Mouse (Mus musculus) embryonic facial prominence, embryonic 15.5 days (tissue): ENCODE measurements around the gene S100a2. TPM values are rescaled to one million over a fixed set of nuclear protein-coding genes. Genes with fewer than 3 reads are reported as not detected.
A peak's percentile ranks its signal among the peaks of the same experiment; 100 is the strongest.

Experiments used
- ATAC-seq: fragments of 200-750 bp; cut with Nextera tagmentation; 2 replicates; pipeline ENCODE4 v1.8.0; 2017; ENCODE audit warnings: low read depth, moderate TSS enrichment; ENCODE audit not compliant: insufficient number of reproducible peaks, low FRiP score, low TSS enrichment
- H3K27ac ChIP-seq: fragments of 300-500 bp; sonication (generic); replicated peaks from 2 replicates; pipeline ENCODE4 v1.5.1; 2015; ENCODE audit warnings: mild to moderate bottlenecking, inconsistent platforms
- H3K27me3 ChIP-seq: fragments of 300-500 bp; sonication (generic); 2 replicates; pipeline ENCODE4 v1.6.1; 2015; ENCODE audit warnings: inconsistent platforms
- H3K36me3 ChIP-seq: fragments of 300-500 bp; sonication (generic); 2 replicates; pipeline ENCODE4 v1.6.1; 2015; ENCODE audit warnings: mild to moderate bottlenecking, inconsistent platforms
- H3K4me1 ChIP-seq: fragments of 300-500 bp; sonication (generic); 2 replicates; pipeline ENCODE4 v1.6.1; 2015; ENCODE audit warnings: inconsistent platforms
- H3K4me2 ChIP-seq: fragments of 300-500 bp; sonication (generic); replicated peaks from 2 replicates; pipeline ENCODE4 v1.6.1; 2015; ENCODE audit warnings: mild to moderate bottlenecking, inconsistent platforms
- H3K4me3 ChIP-seq: fragments of 300-500 bp; sonication (generic); replicated peaks from 2 replicates; pipeline ENCODE4 v1.5.1; 2015; ENCODE audit warnings: mild to moderate bottlenecking, inconsistent platforms
- H3K9ac ChIP-seq: fragments of 300-500 bp; sonication (generic); 2 replicates; pipeline ENCODE4 v1.6.1; 2015; ENCODE audit warnings: inconsistent platforms
- H3K9me3 ChIP-seq: fragments of 300-500 bp; sonication (generic); replicated peaks from 2 replicates; pipeline ENCODE4 v1.6.1; 2016; ENCODE audit warnings: inconsistent platforms
- WGBS: fragments of 180-500 bp; shearing (Covaris S2); methylation state at CpG from one replicate; pipeline ENCODE4 v1.1.7; 2015; 5-methylcytosine and 5-hydroxymethylcytosine counted together
- polyA plus RNA-seq: library from polyadenylated mRNA; unstranded; fragments of >200 nt; fragmentation: Nextera tagmentation; extraction: Ambion mirVana; gene quantifications from 2 replicates; pipeline ENCODE4 v1.2.1, GENCODE M21; 2015

S100a2 gene
- polyA plus RNA-seq, 1 experiment from 2014 or later: not detected

DNA sequence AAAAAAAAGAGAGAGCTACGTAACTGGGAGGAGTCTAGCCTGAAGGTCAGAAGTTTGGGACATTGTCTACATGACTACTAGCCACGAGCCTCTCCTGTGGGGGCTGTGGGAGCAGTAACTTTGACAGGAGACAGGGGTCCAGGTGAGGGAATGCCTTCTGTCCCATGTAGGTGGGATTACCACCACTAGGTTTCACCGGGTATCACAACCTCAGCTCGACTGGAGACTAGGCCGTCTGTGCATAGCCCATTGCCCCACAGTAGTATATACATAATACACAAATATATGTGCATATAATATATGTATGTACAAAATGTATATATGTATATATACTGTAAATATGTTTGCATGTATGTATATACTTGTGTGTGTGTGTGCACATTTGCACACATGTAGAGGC lies 8.9 kb upstream of the S100a2 start:
- no peak for ATAC-seq
- 96% methylated on average over 5 of the region's 5 CpGs for WGBS

DNA sequence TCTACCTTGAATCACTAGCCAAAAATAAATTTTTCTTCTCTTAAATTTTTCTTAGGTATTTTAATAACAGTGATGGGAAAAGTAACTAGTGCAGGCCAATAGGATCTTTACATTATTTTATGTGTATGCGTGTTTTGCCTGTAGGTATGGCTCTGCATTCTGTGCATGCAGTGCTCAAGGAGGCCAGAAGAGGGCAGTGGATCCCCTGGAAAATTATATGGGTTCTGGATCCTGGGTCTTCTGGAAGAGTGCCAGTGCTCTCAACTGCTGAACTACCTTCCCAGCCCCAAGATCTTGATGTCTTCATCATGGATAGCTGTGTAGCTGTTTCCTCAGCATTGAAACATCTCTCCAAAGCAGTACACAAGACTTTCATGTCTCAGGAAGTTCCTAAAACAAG lies 7.9 kb upstream of the S100a2 start:
- H3K9ac ChIP-seq: no peak overlapping the region
- WGBS: 97% methylated on average over 1 of the region's 1 CpGs
- ATAC-seq: no peak

More for the DNA sequence above, 8.9 kb upstream of the S100a2 start:
- Histone ChIP-seq H3K9me3 (no peaks in the 10 kb centered on the region), H3K27me3 (no peaks in the 10 kb centered on the region), H3K4me1 (peaks cover 21% of the 10 kb centered on the region), H3K27ac (no peak overlapping the region), H3K36me3 (no peaks in the 10 kb centered on the region), H3K4me2 (no peak overlapping the region), H3K4me3 (no peak overlapping the region), H3K9ac (no peak overlapping the region)

DNA sequence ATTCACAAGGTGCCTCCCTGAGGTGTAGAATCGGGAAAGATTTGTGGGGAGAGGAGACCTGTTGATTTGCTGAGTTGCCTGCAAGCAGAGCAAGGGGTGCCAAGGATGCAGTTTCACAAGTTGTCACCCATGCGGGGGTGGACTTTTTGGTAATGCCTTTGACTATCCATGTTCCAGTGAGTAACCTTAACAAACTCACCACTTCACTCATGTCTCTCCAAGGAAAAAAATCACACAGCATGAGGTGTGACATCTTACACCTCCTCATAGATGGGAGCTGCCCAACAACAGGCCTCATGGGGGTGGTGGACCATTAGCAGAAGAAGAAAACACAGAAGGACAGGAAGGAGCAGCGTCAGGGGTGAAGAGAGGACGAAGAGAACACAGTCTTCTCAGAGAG lies 7.5 kb upstream of the S100a2 start:
- no peak overlapping the region for H3K4me2 ChIP-seq
- no peak overlapping the region for H3K9ac ChIP-seq
- no peak for ATAC-seq
- no peak overlapping the region for H3K27ac ChIP-seq
- H3K4me3 ChIP-seq: no peak overlapping the region
- peaks cover 35% of the 10 kb centered on the region for H3K4me1 ChIP-seq
- H3K27me3 ChIP-seq: no peaks in the 10 kb centered on the region
- H3K36me3 ChIP-seq: no peaks in the 10 kb centered on the region
- 89% methylated on average over 4 of the region's 4 CpGs for WGBS
- H3K9me3 ChIP-seq: no peaks in the 10 kb centered on the region

More for the DNA sequence above, 7.9 kb upstream of the S100a2 start:
- Histone ChIP-seq H3K27ac (no peak overlapping the region), H3K4me3 (no peak overlapping the region), H3K27me3 (no peaks in the 10 kb centered on the region), H3K36me3 (no peaks in the 10 kb centered on the region), H3K4me2 (no peak overlapping the region), H3K9me3 (no peaks in the 10 kb centered on the region), H3K4me1 (peaks cover 31% of the 10 kb centered on the region)

- ATAC-seq: no peak
- peak overlapping the region; percentile 39; the same call in 1 of the 2 replicates for H3K27ac ChIP-seq
- no peaks in the 10 kb centered on the region for H3K27me3 ChIP-seq
- no peaks in the 10 kb centered on the region for H3K9me3 ChIP-seq
- no peak overlapping the region for H3K9ac ChIP-seq
- peaks cover 42% of the 10 kb centered on the region for H3K4me1 ChIP-seq
- H3K36me3 ChIP-seq: no peaks in the 10 kb centered on the region
- no peak overlapping the region for H3K4me3 ChIP-seq
- 45% methylated on average over 3 of the region's 3 CpGs for WGBS
- H3K4me2 ChIP-seq: no peak overlapping the region
Measured at GRCm38 (mm10) chr3:90583893-90584292, 6.2 kb upstream of the S100a2 start.

GRCm38 (mm10) chr3:90585595-90585994 lies 4.5 kb upstream of the S100a2 start:
- no peak overlapping the region for H3K4me3 ChIP-seq
- H3K27me3 ChIP-seq: no peaks in the 10 kb centered on the region
- no peaks in the 10 kb centered on the region for H3K36me3 ChIP-seq
- no peak for ATAC-seq
- peaks cover 39% of the 10 kb centered on the region for H3K4me1 ChIP-seq
- H3K9ac ChIP-seq: no peak overlapping the region
- H3K27ac ChIP-seq: peak overlapping the region; percentile 86
- H3K9me3 ChIP-seq: no peaks in the 10 kb centered on the region
- WGBS: 26% methylated on average over 5 of the region's 5 CpGs
- no peak overlapping the region for H3K4me2 ChIP-seq

- H3K4me2 ChIP-seq: no peak overlapping the region
- H3K27me3 ChIP-seq: no peaks in the 10 kb centered on the region
- H3K4me3 ChIP-seq: no peak overlapping the region
- 71% methylated on average over 15 of the region's 15 CpGs for WGBS
- no peak overlapping the region for H3K9ac ChIP-seq
- no peaks in the 10 kb centered on the region for H3K36me3 ChIP-seq
- H3K9me3 ChIP-seq: no peaks in the 10 kb centered on the region
- no peak for ATAC-seq
- peak overlapping the region; percentile 86 for H3K27ac ChIP-seq
- H3K4me1 ChIP-seq: peaks cover 39% of the 10 kb centered on the region
Measured at GRCm38 (mm10) chr3:90586016-90586643, 3.9 kb upstream of the S100a2 start.

GRCm38 (mm10) chr3:90586906-90587305 lies 3.1 kb upstream of the S100a2 start:
- Histone ChIP-seq H3K4me1 (peaks cover 39% of the 10 kb centered on the region), H3K9ac (no peak overlapping the region), H3K4me2 (no peak overlapping the region), H3K36me3 (no peaks in the 10 kb centered on the region), H3K27ac (peak overlapping the region; percentile 86), H3K27me3 (no peaks in the 10 kb centered on the region), H3K4me3 (no peak overlapping the region), H3K9me3 (no peaks in the 10 kb centered on the region)
- ATAC-seq: peak; percentile 65
- WGBS: 51% methylated on average over 10 of the region's 10 CpGs

DNA sequence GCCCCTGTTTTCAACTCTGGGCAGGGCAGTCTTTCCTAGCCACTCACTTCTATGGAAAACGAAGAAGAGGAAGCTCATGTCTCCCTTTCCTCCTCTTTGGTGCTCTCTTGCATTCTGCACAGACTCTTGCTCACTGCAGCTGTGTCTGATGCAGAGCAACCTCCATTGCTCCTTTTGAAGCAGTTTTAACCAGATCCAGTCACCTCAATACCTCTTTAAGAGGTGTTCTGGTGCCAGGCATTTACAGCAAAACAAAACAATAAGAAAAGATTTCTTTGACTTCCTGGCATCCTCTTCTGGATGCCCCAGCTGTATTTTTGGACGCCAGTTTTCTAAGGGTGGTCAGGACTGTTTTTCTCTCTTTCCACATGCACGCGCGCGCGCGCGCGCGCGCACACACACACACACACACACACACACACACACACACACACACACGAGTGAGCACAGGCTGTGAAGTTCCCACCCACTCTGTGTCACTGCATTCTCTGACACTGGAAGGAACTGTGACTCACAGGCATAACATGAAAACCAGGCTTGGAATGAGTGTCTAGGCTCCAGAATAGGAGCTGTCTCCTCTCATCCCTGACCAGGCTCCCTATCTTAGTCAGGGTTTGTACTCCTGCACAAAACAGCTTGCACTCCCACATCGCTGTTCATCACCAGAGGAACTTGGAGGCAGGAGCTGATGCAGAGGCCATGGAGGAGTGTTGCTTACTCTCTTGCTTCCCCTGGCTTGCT lies 2.5 kb upstream of the S100a2 start:
- Histone ChIP-seq H3K9ac (no peak overlapping the region), H3K4me1 (peaks cover 39% of the 10 kb centered on the region), H3K36me3 (no peaks in the 10 kb centered on the region), H3K4me3 (no peak overlapping the region), H3K27ac (peak overlapping the region; percentile 86), H3K9me3 (no peaks in the 10 kb centered on the region), H3K4me2 (no peak overlapping the region), H3K27me3 (no peaks in the 10 kb centered on the region)
- 85% methylated on average over 14 of the region's 14 CpGs for WGBS
- ATAC-seq: no peak; the same call in 1 of the 2 replicates

- no peak overlapping the region for H3K27ac ChIP-seq
- peaks cover 30% of the 10 kb centered on the region for H3K4me1 ChIP-seq
- ATAC-seq: no peak
- H3K4me2 ChIP-seq: no peak overlapping the region
- no peaks in the 10 kb centered on the region for H3K36me3 ChIP-seq
- H3K4me3 ChIP-seq: no peak overlapping the region
- no peaks in the 10 kb centered on the region for H3K27me3 ChIP-seq
- no peaks in the 10 kb centered on the region for H3K9me3 ChIP-seq
- H3K9ac ChIP-seq: no peak overlapping the region
- 76% methylated on average over 6 of the region's 6 CpGs for WGBS
Measured at GRCm38 (mm10) chr3:90589390-90589789, 657 bp upstream of the S100a2 start.

- 38% methylated on average over 1 of the region's 1 CpGs for WGBS
- no peak for ATAC-seq
- Histone ChIP-seq H3K36me3 (no peaks in the 10 kb centered on the region), H3K4me3 (no peak overlapping the region), H3K27me3 (no peaks in the 10 kb centered on the region), H3K9me3 (no peaks in the 10 kb centered on the region), H3K4me1 (0 out of 2 replicates have a peak, but pooled peaks cover under 1% of the 10 kb centered on the region), H3K27ac (no peak overlapping the region), H3K4me2 (no peak overlapping the region), H3K9ac (no peak overlapping the region)
Measured at GRCm38 (mm10) chr3:90594466-90594865, 4.4 kb downstream of the S100a2 start.

DNA sequence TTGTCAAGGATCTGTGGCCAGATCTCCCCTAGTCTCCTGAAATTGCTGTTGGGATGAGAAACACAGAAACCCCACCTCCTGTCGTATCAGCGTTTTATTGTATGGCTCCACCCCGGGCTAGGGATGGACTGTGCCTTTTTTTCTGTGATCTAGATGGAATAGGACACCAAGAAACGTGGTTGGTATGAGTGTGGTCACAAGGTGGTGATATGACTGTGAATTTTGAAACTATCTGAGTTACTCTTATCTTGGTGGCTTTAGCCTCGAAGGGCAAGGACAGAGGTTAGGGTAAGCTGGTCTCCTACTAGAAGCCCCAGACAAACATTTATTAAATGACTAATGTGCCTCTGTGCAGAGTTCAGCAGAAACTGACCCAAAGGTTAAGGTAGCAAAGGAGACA lies 5.5 kb downstream of the S100a2 start:
- no peak overlapping the region for H3K27ac ChIP-seq
- H3K36me3 ChIP-seq: no peaks in the 10 kb centered on the region
- H3K4me3 ChIP-seq: no peak overlapping the region
- ATAC-seq: no peak
- 79% methylated on average over 5 of the region's 5 CpGs for WGBS
- H3K9me3 ChIP-seq: no peaks in the 10 kb centered on the region
- no peak overlapping the region for H3K9ac ChIP-seq
- no peaks in the 10 kb centered on the region for H3K27me3 ChIP-seq
- H3K4me1 ChIP-seq: peaks cover 12% of the 10 kb centered on the region
- no peak overlapping the region for H3K4me2 ChIP-seq
